Comparison of ENCODE assay signal across 16 mouse cellular contexts in genomic region chr1:168236101-168236500, GRCm38 (mm10).
"Had no signal": no experiment of that assay in that cellular context is flagged by ENCODE, and none has a peak within 500 bp of the region (broad histone marks: within the 10 kb centered on the region; RNA-seq: fewer than 3 reads in every experiment).

No protein-coding gene starts in this region.

- H3K36me3 ChIP-seq: neural tube, embryonic 13.5 days; neural tube, embryonic 15.5 days; stomach, embryonic 15.5 days had no signal

- H3K4me2 ChIP-seq: neural tube, embryonic 13.5 days; neural tube, embryonic 15.5 days; stomach, embryonic 15.5 days had no signal

- H3K9ac ChIP-seq: neural tube, embryonic 13.5 days; neural tube, embryonic 15.5 days; stomach, embryonic 15.5 days had no signal

- H3K27me3 ChIP-seq: neural tube, embryonic 13.5 days; neural tube, embryonic 15.5 days; stomach, embryonic 15.5 days had no signal

- H3K9me3 ChIP-seq: neural tube, embryonic 13.5 days; neural tube, embryonic 15.5 days; stomach, embryonic 15.5 days had no signal

- DNase-seq: retina, postnatal 1 day; right cerebral cortex, adult 18-20 months; right cerebral cortex, postnatal 14 days; right cerebral cortex, postnatal 25 days; right cerebral cortex, postnatal 4 days; spleen, adult 18-20 months; thymus, adult 18-20 months; thymus, adult 2 months; thymus, postnatal 14 days; thymus, postnatal 25 days; thymus, postnatal 36 days; thymus, postnatal 4 days had no signal

- H3K27ac ChIP-seq: neural tube, embryonic 13.5 days; neural tube, embryonic 15.5 days; stomach, embryonic 15.5 days; stomach, postnatal 0 days had no signal

- H3K4me3 ChIP-seq: neural tube, embryonic 13.5 days; neural tube, embryonic 15.5 days; stomach, embryonic 15.5 days had no signal
